Mouse (Mus musculus) kidney, embryonic 16.5 days (tissue): ENCODE results near the gene Prim1. TPM values are rescaled to one million over a fixed set of nuclear protein-coding genes. Genes with fewer than 3 reads are reported as not detected.

Experiments used
- ATAC-seq: fragments of 200-750 bp; cut with Nextera tagmentation; 2 replicates; pipeline ENCODE4 v1.8.0; 2017; ENCODE audit warnings: moderate TSS enrichment; ENCODE audit not compliant: low FRiP score, low TSS enrichment
- H3K27ac ChIP-seq: fragments of 300-500 bp; sonication (generic); 2 replicates; pipeline ENCODE4 v1.5.1; 2014; ENCODE audit warnings: low read length
- H3K27me3 ChIP-seq: fragments of 300-500 bp; sonication (generic); 2 replicates; pipeline ENCODE4 v1.6.1; 2014; ENCODE audit warnings: low read length, control low read depth, mixed read lengths; ENCODE audit not compliant: insufficient read depth
- H3K36me3 ChIP-seq: fragments of 300-500 bp; sonication (generic); 2 replicates; pipeline ENCODE4 v1.6.1; 2014; ENCODE audit warnings: low read length, control low read depth, mixed read lengths; ENCODE audit not compliant: insufficient read depth
- H3K4me1 ChIP-seq: fragments of 300-500 bp; sonication (generic); 2 replicates; pipeline ENCODE4 v1.6.1; 2014; ENCODE audit warnings: low read length, control low read depth, mixed read lengths; ENCODE audit not compliant: insufficient read depth
- H3K4me2 ChIP-seq: fragments of 300-500 bp; sonication (generic); replicated peaks from 2 replicates; pipeline ENCODE4 v1.6.1; 2014; ENCODE audit warnings: low read depth, low read length
- H3K4me3 ChIP-seq: fragments of 300-500 bp; sonication (generic); 2 replicates; pipeline ENCODE4 v1.5.1; 2014; ENCODE audit warnings: mild to moderate bottlenecking, low read length
- H3K9ac ChIP-seq: fragments of 300-500 bp; sonication (generic); replicated peaks from 2 replicates; pipeline ENCODE4 v1.6.1; 2014; ENCODE audit warnings: low read length
- H3K9me3 ChIP-seq: fragments of 300-500 bp; sonication (generic); 2 replicates; pipeline ENCODE4 v1.6.1; 2016; ENCODE audit warnings: low read length, control low read depth
- WGBS: fragments of 180-500 bp; shearing (Covaris S2); extraction: QIAGEN DNeasy Blood & Tissue Kit; methylation state at CpG from one replicate; pipeline ENCODE4 v1.1.7; 2014; 5-methylcytosine and 5-hydroxymethylcytosine counted together
- polyA plus RNA-seq: library from polyadenylated mRNA; unstranded; fragments of >200 nt; fragmentation: Nextera tagmentation; extraction: Ambion mirVana; gene quantifications from 2 replicates; pipeline ENCODE4 v1.2.1, GENCODE M21; 2015

The Prim1 gene
- 83.4 and 84.1 TPM in 2 replicates for polyA plus RNA-seq

DNA sequence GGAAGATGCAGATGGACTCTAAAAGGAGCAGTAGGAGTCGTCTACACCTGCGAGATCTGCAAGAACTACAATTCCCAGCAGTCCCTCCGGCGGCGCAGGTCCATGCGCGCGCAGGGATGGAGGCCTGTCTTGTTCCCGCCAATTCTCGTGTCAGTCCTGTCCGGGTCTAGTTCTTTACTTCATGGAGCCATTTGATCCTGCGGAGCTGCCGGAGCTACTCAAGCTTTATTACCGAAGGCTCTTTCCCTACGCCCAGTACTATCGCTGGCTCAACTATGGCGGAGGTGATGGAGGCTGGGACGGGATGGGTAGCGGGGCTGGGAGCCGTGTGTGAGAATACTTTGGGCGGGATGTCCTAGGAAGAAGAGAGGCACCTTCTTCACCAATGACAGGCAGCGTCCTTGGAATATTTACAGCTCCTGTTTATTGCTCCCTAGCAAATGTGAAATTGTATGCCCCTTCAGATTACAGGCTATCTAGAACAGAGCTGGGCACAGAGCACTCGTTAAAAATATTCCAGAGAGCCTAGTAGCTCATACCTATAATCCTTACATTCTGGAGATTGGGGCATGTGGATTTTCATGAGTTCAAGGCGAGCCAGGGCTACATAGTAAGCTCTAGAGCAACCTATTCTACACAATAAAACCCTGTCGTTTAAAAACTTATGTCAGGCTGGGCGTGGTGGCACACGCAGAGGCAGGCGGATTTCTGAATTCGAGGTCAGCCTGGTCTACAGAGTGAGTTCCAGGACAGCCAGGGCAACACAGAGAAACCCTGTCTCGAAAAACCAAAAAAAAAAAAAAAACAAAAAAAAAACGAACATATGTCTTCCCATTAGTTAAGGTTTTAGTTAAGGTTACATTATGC is at the start of gene Prim1:
Prim1 (plus strand) TSS at position 101 of the 867 bp plus-strand sequence.
- Histone ChIP-seq H3K4me1 (peaks cover 5% of the 10 kb centered on the region; the same call in 1 of the 2 replicates), H3K4me3 (peak within 1 kb of the TSS; percentile 67), H3K36me3 (peaks cover 20% of the 10 kb centered on the region), H3K9ac (peak within 1 kb of the TSS; percentile 74), H3K9me3 (no peaks in the 10 kb centered on the region), H3K27ac (peak within 1 kb of the TSS; percentile 57), H3K4me2 (peak within 1 kb of the TSS; percentile 58), H3K27me3 (no peaks in the 10 kb centered on the region)
- ATAC-seq: peak; percentile 97
- WGBS: 3% methylated on average over 31 of the region's 31 CpGs

DNA sequence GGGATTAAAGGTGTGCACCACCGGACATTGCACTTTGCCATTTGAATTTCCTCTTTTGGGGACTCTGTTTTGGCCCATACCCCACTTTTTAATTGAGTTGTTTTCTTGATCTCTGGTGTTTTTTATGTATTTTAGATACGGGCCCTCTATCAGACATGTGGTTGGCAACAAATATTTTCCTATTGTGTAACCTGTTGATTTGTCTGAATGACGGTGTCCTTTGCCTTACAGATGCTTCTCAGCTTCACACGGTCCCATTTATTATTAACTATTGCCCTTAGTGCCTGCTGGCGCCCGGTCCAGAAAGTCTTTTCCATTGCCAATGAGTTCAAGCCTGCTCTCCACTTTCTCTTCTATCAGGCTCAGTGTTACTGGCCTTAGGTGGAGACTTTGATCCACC is 48.5 kb upstream of the Prim1 start:
- H3K36me3 ChIP-seq: no peaks in the 10 kb centered on the region
- H3K4me1 ChIP-seq: 0 out of 2 replicates have a peak, but pooled peaks cover 2% of the 10 kb centered on the region
- ATAC-seq: no peak
- no peak overlapping the region for H3K27ac ChIP-seq
- WGBS: 86% methylated on average over 6 of the region's 6 CpGs
- no peak overlapping the region for H3K9ac ChIP-seq
- no peak overlapping the region for H3K4me2 ChIP-seq
- H3K4me3 ChIP-seq: no peak overlapping the region
- 0 out of 2 replicates have a peak, but pooled peaks cover under 1% of the 10 kb centered on the region for H3K9me3 ChIP-seq
- no peaks in the 10 kb centered on the region for H3K27me3 ChIP-seq

DNA sequence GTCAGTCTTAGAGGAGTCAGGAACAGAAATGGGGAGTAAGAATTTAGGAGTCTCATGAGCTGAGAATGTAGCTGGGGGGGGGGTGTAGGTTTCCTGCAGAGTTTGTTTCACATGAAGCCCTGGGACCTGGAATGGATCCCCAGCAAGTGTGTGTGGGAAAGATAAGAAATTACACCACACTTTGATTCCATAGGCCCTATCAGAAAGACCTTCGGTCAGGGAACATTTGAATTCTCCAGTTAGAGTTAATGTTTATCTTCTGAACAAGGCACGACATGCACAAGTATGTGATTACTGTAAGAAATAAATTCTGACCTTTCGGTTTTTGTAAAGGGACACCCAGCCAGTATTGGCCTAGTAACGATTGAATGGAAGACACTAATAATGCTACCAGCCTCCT is 45.1 kb upstream of the Prim1 start:
- Histone ChIP-seq H3K36me3 (no peaks in the 10 kb centered on the region), H3K27me3 (no peaks in the 10 kb centered on the region), H3K4me1 (0 out of 2 replicates have a peak, but pooled peaks cover 2% of the 10 kb centered on the region), H3K27ac (no peak overlapping the region), H3K4me2 (no peak overlapping the region), H3K9ac (no peak overlapping the region), H3K9me3 (no peaks in the 10 kb centered on the region), H3K4me3 (no peak overlapping the region)
- WGBS: 37% methylated on average over 4 of the region's 4 CpGs
- ATAC-seq: no peak

DNA sequence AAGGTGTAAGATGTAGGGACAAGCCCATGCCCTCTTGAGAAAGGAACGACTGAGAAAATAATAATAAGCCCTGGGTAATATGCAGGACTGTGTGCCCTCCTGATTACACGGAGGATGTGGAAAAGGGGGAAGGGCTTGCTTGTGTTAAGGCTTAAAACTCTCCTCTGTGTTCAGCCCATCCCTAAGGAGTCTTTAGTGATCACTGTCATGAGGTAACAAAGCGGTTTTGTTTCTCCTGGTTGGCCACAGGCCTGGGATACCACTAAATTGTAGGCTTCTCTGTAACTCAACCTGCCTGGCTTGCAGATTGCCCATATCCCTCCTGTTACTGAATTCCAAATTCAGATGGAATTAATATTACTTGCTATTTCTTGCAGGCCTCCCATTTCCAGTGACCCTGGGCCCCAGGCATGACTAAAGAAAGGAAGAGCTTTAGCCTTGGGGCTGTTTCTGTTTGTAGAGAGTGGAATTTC is 44.6 kb upstream of the Prim1 start:
- no peaks in the 10 kb centered on the region for H3K27me3 ChIP-seq
- H3K9me3 ChIP-seq: no peaks in the 10 kb centered on the region
- 39% methylated on average over 3 of the region's 3 CpGs for WGBS
- no peak for ATAC-seq
- H3K27ac ChIP-seq: no peak overlapping the region
- H3K4me2 ChIP-seq: no peak overlapping the region
- 0 out of 2 replicates have a peak, but pooled peaks cover 2% of the 10 kb centered on the region for H3K4me1 ChIP-seq
- no peaks in the 10 kb centered on the region for H3K36me3 ChIP-seq
- H3K9ac ChIP-seq: no peak overlapping the region
- no peak overlapping the region for H3K4me3 ChIP-seq

DNA sequence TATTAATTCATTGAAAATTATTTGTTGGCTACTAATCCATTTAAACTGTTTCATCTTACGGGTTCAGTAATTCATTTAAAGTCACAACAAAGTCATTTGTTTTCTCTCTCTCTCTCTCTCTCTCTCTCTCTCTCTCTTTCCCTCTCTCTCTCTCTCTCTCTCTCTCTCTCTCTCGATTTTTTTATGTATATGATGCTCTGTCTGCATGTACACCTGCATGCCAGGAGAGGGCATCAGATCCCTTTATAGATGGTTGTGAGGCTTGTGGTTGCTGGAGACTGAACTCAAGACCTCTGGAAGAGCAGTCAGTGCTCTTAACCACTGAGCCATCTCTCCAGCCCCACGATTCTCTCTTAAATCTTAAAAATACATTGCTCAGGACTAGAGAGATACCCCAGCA is 43.8 kb upstream of the Prim1 start:
- ATAC-seq: no peak
- H3K36me3 ChIP-seq: no peaks in the 10 kb centered on the region
- H3K9ac ChIP-seq: no peak overlapping the region
- H3K4me2 ChIP-seq: no peak overlapping the region
- 70% methylated on average over 3 of the region's 3 CpGs for WGBS
- H3K27me3 ChIP-seq: no peaks in the 10 kb centered on the region
- 0 out of 2 replicates have a peak, but pooled peaks cover 2% of the 10 kb centered on the region for H3K4me1 ChIP-seq
- no peak overlapping the region for H3K4me3 ChIP-seq
- no peaks in the 10 kb centered on the region for H3K9me3 ChIP-seq
- no peak overlapping the region for H3K27ac ChIP-seq

DNA sequence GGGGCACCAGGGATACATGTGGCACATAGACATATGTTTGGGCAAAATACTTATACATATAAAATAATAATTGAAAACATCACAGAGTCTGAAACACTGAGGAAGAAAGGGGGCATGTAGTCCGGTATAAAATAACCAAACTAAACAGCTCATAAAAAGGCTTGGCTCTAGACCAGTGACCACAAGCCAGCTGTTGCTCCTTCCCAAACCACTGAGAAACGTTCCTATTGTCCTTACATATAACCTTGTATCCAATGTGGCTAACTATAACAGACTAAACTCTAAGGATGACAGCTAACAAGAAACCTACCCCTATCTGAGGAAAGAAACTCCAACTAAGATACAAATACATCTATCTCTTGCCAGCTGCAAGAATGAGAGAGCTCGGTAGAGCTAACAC is 40.9 kb upstream of the Prim1 start:
- Histone ChIP-seq H3K4me2 (no peak overlapping the region), H3K27ac (no peak overlapping the region), H3K9me3 (no peaks in the 10 kb centered on the region), H3K4me3 (no peak overlapping the region), H3K27me3 (no peaks in the 10 kb centered on the region), H3K36me3 (no peaks in the 10 kb centered on the region), H3K4me1 (0 out of 2 replicates have a peak, but pooled peaks cover 2% of the 10 kb centered on the region), H3K9ac (no peak overlapping the region)
- 72% methylated on average over 3 of the region's 3 CpGs for WGBS
- no peak for ATAC-seq

- Histone ChIP-seq H3K36me3 (no peaks in the 10 kb centered on the region), H3K9me3 (no peaks in the 10 kb centered on the region), H3K4me1 (no peaks in the 10 kb centered on the region), H3K9ac (no peak overlapping the region), H3K27me3 (no peaks in the 10 kb centered on the region), H3K4me3 (no peak overlapping the region), H3K27ac (no peak overlapping the region), H3K4me2 (no peak overlapping the region)
- WGBS: 20% methylated on average over 1 of the region's 1 CpGs
- no peak for ATAC-seq
These were observed 39.5 kb upstream of the Prim1 start for GRCm38 (mm10) chr10:127975503-127975902.

- Histone ChIP-seq H3K4me1 (no peaks in the 10 kb centered on the region), H3K4me2 (no peak overlapping the region), H3K4me3 (no peak overlapping the region), H3K9ac (no peak overlapping the region), H3K27me3 (no peaks in the 10 kb centered on the region; the same call in 1 of the 2 replicates), H3K36me3 (no peaks in the 10 kb centered on the region), H3K27ac (no peak overlapping the region), H3K9me3 (no peaks in the 10 kb centered on the region)
- ATAC-seq: no peak
- 84% methylated on average over 5 of the region's 5 CpGs for WGBS
These were observed 30.3 kb upstream of the Prim1 start for GRCm38 (mm10) chr10:127984650-127985049.

DNA sequence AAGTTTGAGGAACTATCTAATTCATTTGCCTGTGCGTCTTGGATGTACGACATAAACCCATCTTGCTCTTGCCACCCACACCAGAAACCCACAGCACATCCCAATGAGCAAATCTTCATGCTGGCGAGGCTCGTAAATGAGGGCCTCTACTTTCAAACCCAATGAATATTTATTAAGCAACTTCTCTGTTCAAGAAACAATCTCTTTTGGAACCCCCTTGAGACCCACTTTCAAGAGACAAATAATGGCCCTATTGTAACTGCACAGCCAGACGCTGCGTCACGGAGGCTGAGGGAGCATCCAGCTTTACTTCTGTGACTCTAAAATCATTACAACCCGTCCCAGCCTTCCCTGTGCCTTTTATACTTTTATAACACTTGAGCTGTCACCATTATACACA is 29.4 kb upstream of the Prim1 start:
- ATAC-seq: no peak
- Histone ChIP-seq H3K4me2 (no peak overlapping the region), H3K9me3 (no peaks in the 10 kb centered on the region), H3K27me3 (no peaks in the 10 kb centered on the region; the same call in 1 of the 2 replicates), H3K4me3 (no peak overlapping the region), H3K36me3 (no peaks in the 10 kb centered on the region), H3K27ac (no peak overlapping the region), H3K4me1 (no peaks in the 10 kb centered on the region), H3K9ac (no peak overlapping the region)
- 70% methylated on average over 8 of the region's 8 CpGs for WGBS

GRCm38 (mm10) chr10:127996690-127997089 is 18.3 kb upstream of the Prim1 start:
- Histone ChIP-seq H3K4me1 (no peaks in the 10 kb centered on the region), H3K36me3 (no peaks in the 10 kb centered on the region), H3K4me2 (no peak overlapping the region), H3K4me3 (no peak overlapping the region), H3K9me3 (0 out of 2 replicates have a peak, but pooled peaks cover 3% of the 10 kb centered on the region), H3K9ac (no peak overlapping the region), H3K27me3 (no peaks in the 10 kb centered on the region), H3K27ac (no peak overlapping the region)
- 83% methylated on average over 3 of the region's 3 CpGs for WGBS
- no peak for ATAC-seq
